In the genomic region with DNA sequence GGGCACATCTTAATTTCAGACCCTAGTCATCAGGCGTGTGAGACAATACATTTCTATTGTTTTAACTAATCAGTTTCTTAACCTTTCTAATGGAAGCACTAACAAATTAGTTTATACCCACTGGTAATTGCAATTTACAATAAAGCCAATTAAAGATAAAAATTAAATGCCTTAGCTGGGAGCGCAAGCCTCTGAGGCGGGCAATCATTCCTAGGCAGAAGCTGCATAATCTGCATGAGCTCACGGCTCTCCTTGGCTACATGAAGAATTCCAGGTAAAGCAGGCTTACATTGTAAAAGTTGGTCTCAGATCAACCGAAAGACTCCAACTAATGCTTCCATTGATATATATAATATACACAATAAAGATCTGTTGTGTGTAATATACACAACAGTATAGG, we compare ENCODE assay signal across 18 mouse cellular contexts.
"Had no signal": no experiment of that assay in that cellular context is flagged by ENCODE, and none has a peak within 500 bp of the region (broad histone marks: within the 10 kb centered on the region; RNA-seq: fewer than 3 reads in every experiment).

No protein-coding gene starts in this region.

- DNase-seq: kidney, adult 2 months; kidney, postnatal 36 days; layer of hippocampus, postnatal 36 days; liver, embryonic 13.5 days; lung, adult 2 months; lung, postnatal 14 days; lung, postnatal 4 days; right cerebral cortex, postnatal 14 days; right cerebral cortex, postnatal 4 days; thymus, adult 2 months; thymus, postnatal 14 days; thymus, postnatal 4 days had no signal

- H3K27ac ChIP-seq: kidney, postnatal 0 days; left cerebral cortex, adult 2 months; liver, embryonic 13.5 days; midbrain, embryonic 12.5 days; neural tube, embryonic 12.5 days; stomach, postnatal 0 days had no signal

- H3K4me2 ChIP-seq: liver, embryonic 13.5 days; midbrain, embryonic 12.5 days; neural tube, embryonic 12.5 days had no signal

- H3K9ac ChIP-seq: liver, embryonic 13.5 days; midbrain, embryonic 12.5 days; neural tube, embryonic 12.5 days had no signal

- H3K36me3 ChIP-seq: liver, embryonic 13.5 days; midbrain, embryonic 12.5 days; neural tube, embryonic 12.5 days had no signal

- H3K9me3 ChIP-seq: liver, embryonic 13.5 days; midbrain, embryonic 12.5 days; neural tube, embryonic 12.5 days had no signal

- H3K4me1 ChIP-seq: liver, embryonic 13.5 days; midbrain, embryonic 12.5 days; neural tube, embryonic 12.5 days had no signal

- H3K27me3 ChIP-seq: liver, embryonic 13.5 days; midbrain, embryonic 12.5 days; neural tube, embryonic 12.5 days had no signal

- ATAC-seq: intestine, postnatal 0 days had no signal

- H3K4me3 ChIP-seq: left cerebral cortex, adult 2 months; liver, embryonic 13.5 days; midbrain, embryonic 12.5 days; neural tube, embryonic 12.5 days had no signal
